ENCODE assay signal across 7 mouse cellular contexts in genomic region chr8:126979091-126979920, GRCm38 (mm10). TPM values are rescaled to one million over a fixed set of nuclear protein-coding genes. Genes with fewer than 3 reads are reported as not detected.
A peak's percentile ranks its signal among the peaks of the same experiment; 100 is the strongest.
DNase-seq lines count a peak whose midpoint lies in the region; ATAC-seq and TF ChIP-seq lines count a peak whose summit lies in the region.

No protein-coding gene starts in this region.

- peak overlapping the region; percentile 47 for H3K27ac ChIP-seq in limb, embryonic 15.5 days

- H3K4me2 ChIP-seq in limb, embryonic 15.5 days: peak overlapping the region; percentile 46

- peaks cover 4% of the 10 kb centered on the region; the same call in 1 of the 2 replicates for H3K27me3 ChIP-seq in E14TG2a.4 (ENCODE audit: insufficient read depth, low read length)
- peaks cover 9% of the 10 kb centered on the region for H3K27me3 ChIP-seq in limb, embryonic 15.5 days

- no peak overlapping the region for H3K9ac ChIP-seq in limb, embryonic 15.5 days

- H3K4me1 ChIP-seq in E14TG2a.4 (replicated peaks; ENCODE audit: low read depth, low read length): peaks cover 21% of the 10 kb centered on the region
- peaks cover 4% of the 10 kb centered on the region; the same call in 1 of the 2 replicates for H3K4me1 ChIP-seq in limb, embryonic 15.5 days

- DNase-seq in NIH3T3 (ENCODE audit: low read depth): peak; percentile 84
- DNase-seq in naive thymus-derived CD4-positive, alpha-beta T cell, adult 2 months (ENCODE audit: low read depth): peak; percentile 14
- DNase-seq in thymus, postnatal 4 days: no peak
- no peak for DNase-seq in right cerebral cortex, postnatal 4 days

- WGBS in limb, embryonic 15.5 days: 17% methylated on average over 27 of the region's 27 CpGs

- H3K9me3 ChIP-seq in E14TG2a.4 (ENCODE audit: low read length): no peaks in the 10 kb centered on the region
- no peaks in the 10 kb centered on the region for H3K9me3 ChIP-seq in limb, embryonic 15.5 days

- TF ChIP-seq CTCF in E14TG2a.4 (conservative IDR thresholded peaks at IDR 0.05; ENCODE audit: low read length): no peak

- no peaks in the 10 kb centered on the region for H3K36me3 ChIP-seq in E14TG2a.4 (ENCODE audit: insufficient read depth, low read length)
- no peaks in the 10 kb centered on the region for H3K36me3 ChIP-seq in limb, embryonic 15.5 days

- peak; percentile 56; the same call in 1 of the 2 replicates for ATAC-seq in granulocyte monocyte progenitor cell, adult 5-6 weeks (replicated peaks; ENCODE audit: poor library complexity, severe bottlenecking)
- ATAC-seq in limb, embryonic 15.5 days (ENCODE audit: insufficient number of reproducible peaks, low FRiP score, low TSS enrichment, low read depth): no peak

- peak overlapping the region; percentile 55 for H3K4me3 ChIP-seq in E14TG2a.4 (replicated peaks; ENCODE audit: low read length)
- H3K4me3 ChIP-seq in limb, embryonic 15.5 days: peak overlapping the region; percentile 32

RNA-seq across cellular contexts. Expression of gene Rbm34, which starts 8.4 kb away (rescaled TPM):
- 27.7 and 28.9 TPM in 2 replicates for total RNA-seq in granulocyte monocyte progenitor cell, adult 5-6 weeks (2014; fragmentation: Nextera tagmentation)
- total RNA-seq in granulocyte monocyte progenitor cell, adult 5-6 weeks (2017): 41.9 and 44.5 TPM in 2 replicates
- polyA plus RNA-seq in limb, embryonic 15.5 days (2015; fragmentation: Nextera tagmentation; extraction: Ambion mirVana): 22.2 and 22.3 TPM in 2 replicates

RNA-seq across cellular contexts. Expression of gene Tomm20, which starts 33.7 kb away (rescaled TPM):
- total RNA-seq in granulocyte monocyte progenitor cell, adult 5-6 weeks (2014; fragmentation: Nextera tagmentation): 72.5 and 80.0 TPM in 2 replicates
- total RNA-seq in granulocyte monocyte progenitor cell, adult 5-6 weeks (2017): 237 and 273 TPM in 2 replicates
- polyA plus RNA-seq in limb, embryonic 15.5 days (2015; fragmentation: Nextera tagmentation; extraction: Ambion mirVana): 184 and 185 TPM in 2 replicates

Comparison
In these comparisons a context has a peak if more than half of its experiments do, and no peak if none do; other contexts are left out.
1. DNase-seq: peak in NIH3T3 (single experiment) and naive thymus-derived CD4-positive, alpha-beta T cell, adult 2 months (single experiment); none in thymus, postnatal 4 days (single experiment) and right cerebral cortex, postnatal 4 days (single experiment).